Mouse (Mus musculus): ENCODE measurements around the gene Lpp.

DNA sequence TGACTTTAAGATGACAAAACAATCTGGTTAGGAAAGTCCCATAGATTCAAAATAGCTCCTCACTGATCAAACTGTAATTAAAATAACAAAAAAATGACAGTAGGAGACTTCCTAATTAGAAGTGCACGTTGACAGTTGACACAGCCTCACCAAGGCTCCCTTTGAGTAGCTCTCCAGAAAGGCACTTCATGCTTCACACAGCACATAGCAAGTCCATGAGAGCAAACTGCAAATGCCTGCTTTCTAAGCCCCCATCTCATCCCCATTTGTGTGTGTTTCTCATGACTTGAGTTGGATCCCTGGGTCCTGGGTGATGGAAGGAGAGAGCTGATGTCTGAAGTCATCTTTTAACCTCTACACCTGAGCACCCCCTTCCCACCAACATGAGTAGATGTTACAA lies 78.5 kb downstream of the Lpp start:
- no peak for TF ChIP-seq CTCF (IDR thresholded peaks at IDR 0.05; ENCODE audit: control insufficient read depth, insufficient read depth, insufficient replicate concordance, low read depth, low read length)
- TF ChIP-seq POLR2A (IDR thresholded peaks at IDR 0.05; ENCODE audit: control insufficient read depth, low read depth, low read length), result no peak

Data from testis, adult 2 months (tissue).